Mouse (Mus musculus): ENCODE measurements around the gene Cyp2t4. TPM values are rescaled to one million over a fixed set of nuclear protein-coding genes. Genes with fewer than 3 reads are reported as not detected.

Cyp2t4 gene
- total RNA-seq, 2 experiments from 2014 or later = not detected

- no peak overlapping the region for H3K4me3 ChIP-seq
- no peak for DNase-seq (ENCODE audit: low spot score in 2 of 2)
- no peak overlapping the region for H3K27ac ChIP-seq
- TF ChIP-seq CTCF (conservative IDR thresholded peaks at IDR 0.05) = no peak
These were observed 43.6 kb downstream of the Cyp2t4 start for GRCm38 (mm10) chr7:27197136-27197535.

GRCm38 (mm10) chr7:27197634-27198033 lies 44.1 kb downstream of the Cyp2t4 start:
- Histone ChIP-seq H3K4me3 (no peak overlapping the region), H3K27ac (no peak overlapping the region)
- DNase-seq (ENCODE audit: low spot score in 2 of 2) = no peak
- no peak for TF ChIP-seq CTCF (conservative IDR thresholded peaks at IDR 0.05)

DNA sequence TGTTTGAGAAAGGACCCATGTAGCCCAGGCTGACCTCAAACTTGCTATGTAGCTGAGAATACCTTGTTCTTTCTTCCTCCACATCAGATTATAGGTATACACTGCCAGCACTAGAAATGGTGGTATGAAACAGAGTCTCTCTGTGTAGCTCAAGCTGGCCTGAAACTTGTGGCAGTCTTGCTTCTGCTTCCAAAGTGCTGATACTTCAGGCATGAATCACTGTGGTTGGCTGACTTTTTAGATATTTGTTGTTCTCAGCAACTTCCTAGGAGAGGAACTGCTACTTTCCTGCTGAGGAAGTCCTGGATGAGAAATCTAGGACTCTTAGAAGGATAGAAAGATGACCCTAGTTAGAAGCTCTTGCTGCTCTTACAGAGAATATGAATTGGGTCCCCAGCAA lies 44.8 kb downstream of the Cyp2t4 start:
- no peak overlapping the region for H3K4me3 ChIP-seq
- no peak for TF ChIP-seq CTCF (conservative IDR thresholded peaks at IDR 0.05)
- DNase-seq (ENCODE audit: low spot score in 2 of 2) = no peak
- H3K27ac ChIP-seq = no peak overlapping the region

- no peak overlapping the region for H3K27ac ChIP-seq
- no peak overlapping the region for H3K4me3 ChIP-seq
- no peak for TF ChIP-seq CTCF (conservative IDR thresholded peaks at IDR 0.05)
- no peak for DNase-seq (ENCODE audit: low spot score in 2 of 2)
These were observed 45.3 kb downstream of the Cyp2t4 start for GRCm38 (mm10) chr7:27198779-27199178.

GRCm38 (mm10) chr7:27203730-27204449 lies 50.4 kb downstream of the Cyp2t4 start:
- no peak overlapping the region for H3K4me3 ChIP-seq
- no peak overlapping the region for H3K27ac ChIP-seq
- DNase-seq (ENCODE audit: low spot score in 2 of 2) = no peak
- TF ChIP-seq CTCF (conservative IDR thresholded peaks at IDR 0.05) = no peak

Small RNA genes lying within 50 kb of the gene (microRNA-seq; reads per million reads assigned to microRNA genes)
- gene Mir1191 (0 reads per million in 2 experiments), gene Mir3101 (0 to 0.55 reads per million in 2 experiments)

Other genes with a start within 250 kb of the Cyp2t4 start
- not detected for gene Cyp2a22, start 214.3 kb upstream of the Cyp2t4 start, total RNA-seq (2021)
- not detected for gene Cyp2a12, start 124.6 kb upstream of the Cyp2t4 start, total RNA-seq (2021)
- under 1 TPM in 1 of 2 experiments, not detected in 1; 0.41 TPM for gene Cyp2f2, start 33.8 kb upstream of the Cyp2t4 start, total RNA-seq (2021)
- 100 to 1,000 TPM in 1 of 2 experiments, 10 to 100 TPM in 1; 97.4 to 103 TPM for gene Egln2, start 13.1 kb downstream of the Cyp2t4 start, total RNA-seq (2021)
- 10 to 100 TPM; 97.4 to 98.8 TPM for gene Rab4b, start 25.2 kb downstream of the Cyp2t4 start, total RNA-seq (2021)
- not detected for gene Gm21983, start 27.4 kb downstream of the Cyp2t4 start, total RNA-seq (2021)
- 1 to 10 TPM; 2.2 to 2.7 TPM for gene Mia, start 27.4 kb downstream of the Cyp2t4 start, total RNA-seq (2021)
- 10 to 100 TPM; 19.5 to 21.7 TPM for gene BC024978, start 42.1 kb downstream of the Cyp2t4 start, total RNA-seq (2021)
- gene Snrpa, start 42.6 kb downstream of the Cyp2t4 start, total RNA-seq (2021) = 10 to 100 TPM; 84.8 to 91.0 TPM
- gene Itpkc, start 74.9 kb downstream of the Cyp2t4 start, total RNA-seq (2021) = 1 to 10 TPM; 8.5 to 9.1 TPM
- 10 to 100 TPM; 36.1 to 37.9 TPM for gene Coq8b, start 79.3 kb downstream of the Cyp2t4 start, total RNA-seq (2021)
- 100 to 1,000 TPM; 135 to 148 TPM for gene Numbl, start 104.7 kb downstream of the Cyp2t4 start, total RNA-seq (2021)
- 10 to 100 TPM; 54.5 to 54.8 TPM for gene Ltbp4, start 184.0 kb downstream of the Cyp2t4 start, total RNA-seq (2021)
- gene Shkbp1, start 202.3 kb downstream of the Cyp2t4 start, total RNA-seq (2021) = 10 to 100 TPM; 29.4 to 42.9 TPM
- not detected for gene Gm20479, start 203.7 kb downstream of the Cyp2t4 start, total RNA-seq (2021)